Mouse (Mus musculus): ENCODE data around the gene 1500011B03Rik.
A peak's percentile ranks its signal among the peaks of the same experiment; 100 is the strongest.

Gene 1500011B03Rik

DNA sequence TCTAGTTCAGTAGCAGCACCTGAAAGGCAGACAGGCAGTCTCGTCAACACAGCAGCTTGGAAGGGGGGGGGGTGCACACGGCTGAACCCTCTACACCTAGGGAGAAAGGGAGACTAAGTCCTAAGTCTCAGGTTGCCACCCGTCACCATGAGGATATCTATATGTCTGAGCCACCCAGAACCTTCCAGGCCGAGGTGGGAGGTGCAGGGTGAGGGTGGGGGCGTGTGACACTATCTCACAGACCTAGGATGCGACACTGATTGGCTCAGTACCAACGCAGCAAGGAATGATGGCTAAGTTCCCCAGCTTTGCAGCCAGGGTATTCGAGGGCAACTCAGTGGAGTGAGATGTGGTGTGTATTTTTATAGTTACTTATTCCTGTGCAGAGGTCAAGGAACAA is 14.9 kb downstream of the 1500011B03Rik start:
- no peak for DNase-seq

DNA sequence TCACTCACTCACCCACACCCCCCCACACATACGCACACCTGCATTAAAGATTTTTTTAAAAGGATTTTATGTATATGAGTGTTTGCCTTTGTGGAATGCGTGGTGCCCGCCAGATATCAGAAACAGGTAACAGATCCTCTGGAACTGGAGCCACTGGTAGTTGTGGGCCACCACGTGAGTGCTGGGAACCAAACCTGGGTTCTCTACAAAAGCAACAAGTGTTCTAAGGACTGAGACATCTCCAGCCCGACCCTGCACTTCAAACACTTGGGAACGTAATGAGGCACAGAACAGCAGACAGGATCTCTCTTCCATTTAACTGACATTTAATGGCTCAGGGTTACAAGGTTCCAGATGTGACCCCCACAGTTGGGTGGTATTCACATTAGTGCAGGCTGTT is 15.4 kb downstream of the 1500011B03Rik start:
- no peak for DNase-seq

DNA sequence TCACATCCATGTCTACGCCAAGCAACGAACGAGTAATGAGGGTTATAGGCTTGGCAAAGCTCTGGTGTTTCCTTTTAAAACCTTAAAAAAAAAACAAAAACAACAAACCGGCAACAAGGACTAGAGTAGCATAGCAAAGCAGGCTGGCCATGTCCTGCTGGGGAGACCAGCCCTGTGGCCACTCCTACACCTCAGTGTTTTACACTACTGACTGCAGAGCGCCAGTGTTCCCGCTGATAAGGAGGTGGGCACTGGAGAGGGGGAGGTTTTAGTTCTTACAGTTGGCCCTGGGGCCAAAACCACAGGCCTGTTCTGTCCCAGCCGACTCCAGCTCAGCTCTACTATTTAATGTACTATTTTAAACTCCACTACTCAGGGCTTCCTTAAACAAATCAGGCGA is 15.8 kb downstream of the 1500011B03Rik start:
- DNase-seq, result no peak

DNA sequence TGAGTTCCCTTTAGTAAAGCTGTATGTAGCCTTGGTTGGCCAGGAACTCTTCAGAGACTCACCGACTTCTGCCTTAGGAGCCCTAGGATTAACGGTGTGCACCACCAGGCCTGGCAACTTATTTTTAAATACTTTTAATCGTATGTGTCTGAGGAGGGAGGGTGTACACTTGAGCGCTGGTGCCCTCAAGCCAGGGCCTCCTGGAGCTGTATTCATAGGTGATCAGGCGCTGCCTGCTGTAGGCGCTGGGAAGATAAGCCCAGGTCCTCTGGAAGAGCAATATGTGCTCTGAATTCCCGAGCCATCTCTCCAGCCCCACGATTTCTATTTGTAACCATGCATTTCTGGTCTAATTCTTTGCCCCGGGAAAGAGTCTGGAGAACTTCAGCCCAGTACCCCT is 16.2 kb downstream of the 1500011B03Rik start:
- DNase-seq, result no peak

DNA sequence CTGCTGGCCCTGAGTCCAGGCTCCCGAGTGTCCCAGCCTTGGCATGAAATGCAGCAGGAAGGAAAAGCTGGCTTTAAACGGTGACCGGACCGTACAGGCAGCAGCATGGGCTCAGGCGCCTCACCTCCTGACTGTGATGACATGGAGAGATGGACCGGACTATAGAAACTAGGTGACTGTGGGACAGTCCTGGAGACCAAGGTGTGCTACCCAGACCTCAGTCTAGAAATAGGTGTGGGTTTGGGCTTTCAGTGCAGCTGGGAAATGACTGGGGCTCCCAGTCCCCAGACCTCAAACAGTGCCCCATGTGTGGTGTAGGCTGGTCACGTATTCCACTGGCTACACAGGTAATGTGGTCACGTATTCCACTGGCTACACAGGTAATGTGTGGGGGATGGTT is 16.6 kb downstream of the 1500011B03Rik start:
- DNase-seq, result no peak

DNA sequence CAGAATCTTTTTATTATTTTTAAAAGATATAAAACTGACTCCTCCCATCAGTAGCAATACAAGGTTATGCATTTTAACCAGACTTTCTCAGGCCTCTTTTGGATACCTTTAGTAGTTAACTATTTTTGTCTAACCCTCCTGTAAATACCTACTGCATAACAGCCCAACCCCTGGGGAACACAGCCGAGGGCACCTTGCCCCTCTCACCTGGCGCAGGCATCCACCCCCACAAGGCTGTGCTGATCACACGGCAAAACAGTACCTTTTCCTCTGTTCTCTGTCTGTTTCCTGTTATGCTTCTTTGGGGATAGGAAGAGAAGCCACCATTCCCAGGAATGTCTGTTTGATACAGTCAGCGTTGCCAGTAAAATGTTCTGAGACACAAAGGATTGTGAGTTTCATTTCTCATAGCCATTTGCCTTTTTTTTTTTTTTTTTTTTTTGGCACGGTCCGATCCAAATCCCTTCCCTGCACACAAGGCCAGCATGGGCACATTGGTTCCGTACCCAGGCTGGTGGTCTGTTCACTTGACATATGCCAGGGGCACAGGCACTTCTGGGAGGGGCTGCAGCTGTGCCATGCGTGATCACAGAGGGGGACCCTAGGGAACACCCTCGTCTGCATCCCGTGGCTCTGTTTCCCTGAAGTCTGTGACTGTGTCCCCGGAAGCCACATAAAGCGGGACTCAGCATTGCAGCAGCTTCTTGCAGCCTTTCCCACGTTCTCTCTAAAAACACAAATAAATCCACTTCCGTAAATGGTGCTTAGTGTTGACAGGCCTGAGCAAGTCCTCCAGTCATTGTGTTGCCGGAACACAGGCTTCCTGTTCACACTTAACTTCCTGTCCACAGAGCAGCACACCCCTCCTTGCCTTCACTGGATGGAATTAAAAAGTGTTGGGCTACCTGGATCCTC is 17.6 kb downstream of the 1500011B03Rik start:
- DNase-seq, result no peak

DNA sequence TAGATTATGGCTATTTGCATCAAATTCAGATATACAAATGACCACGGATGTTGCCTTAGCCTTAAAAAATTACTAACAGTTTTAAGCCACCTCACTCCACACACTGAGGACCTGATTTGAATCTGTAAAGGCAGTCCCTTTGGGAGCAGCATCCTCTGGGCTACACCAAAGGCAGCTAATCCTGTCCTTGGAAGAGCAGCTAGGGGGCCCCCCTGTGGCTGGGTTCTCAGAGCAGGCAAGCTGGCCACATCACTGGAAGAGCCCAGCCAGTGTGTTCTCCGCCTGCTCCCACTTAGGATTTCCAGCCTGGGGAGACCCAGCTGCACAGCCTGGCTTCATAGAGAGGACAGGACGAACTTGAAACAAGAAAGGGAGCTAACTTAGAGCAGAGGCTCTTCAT is 18.3 kb downstream of the 1500011B03Rik start:
- no peak for DNase-seq

DNA sequence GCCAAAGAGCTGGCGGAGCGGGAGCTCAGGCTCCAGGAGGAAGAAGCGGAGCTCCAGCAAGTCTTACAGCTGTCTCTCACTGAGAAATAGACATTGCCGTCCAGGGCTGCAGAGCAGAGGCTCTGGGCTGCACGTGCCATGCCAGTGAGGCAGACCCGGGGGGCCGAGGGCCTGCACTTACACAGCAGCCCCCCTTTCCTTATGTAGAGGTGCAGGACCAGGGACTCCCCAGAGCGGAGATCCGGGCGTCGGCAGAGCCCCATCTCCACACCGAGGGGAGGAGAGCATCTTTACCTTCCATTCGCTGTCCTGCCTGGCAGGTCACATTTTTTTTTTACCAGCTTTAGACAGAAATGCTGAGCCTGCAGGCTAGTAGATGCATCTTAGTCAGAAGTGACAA is 18.9 kb downstream of the 1500011B03Rik start:
- DNase-seq, result no peak

DNA sequence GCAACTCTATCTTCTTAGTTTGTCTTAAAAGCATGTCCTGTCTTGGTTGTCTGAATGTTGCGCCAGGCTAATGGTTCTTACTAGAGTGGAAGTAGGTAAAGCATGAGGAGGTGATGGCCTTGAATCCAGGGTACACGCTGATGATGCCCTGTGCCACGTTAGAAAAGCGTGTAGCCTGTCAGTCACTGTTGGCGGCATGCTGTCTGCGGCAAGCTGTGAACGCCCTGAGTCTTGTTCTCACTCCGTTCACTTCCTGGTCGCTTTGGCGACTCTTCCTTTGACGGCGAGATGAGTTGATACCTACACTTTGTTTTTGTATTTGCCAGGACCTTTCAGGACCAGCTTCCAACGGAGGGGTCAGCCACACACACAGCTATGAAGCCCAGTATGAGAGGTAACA is 20.0 kb downstream of the 1500011B03Rik start:
- no peak for DNase-seq

DNA sequence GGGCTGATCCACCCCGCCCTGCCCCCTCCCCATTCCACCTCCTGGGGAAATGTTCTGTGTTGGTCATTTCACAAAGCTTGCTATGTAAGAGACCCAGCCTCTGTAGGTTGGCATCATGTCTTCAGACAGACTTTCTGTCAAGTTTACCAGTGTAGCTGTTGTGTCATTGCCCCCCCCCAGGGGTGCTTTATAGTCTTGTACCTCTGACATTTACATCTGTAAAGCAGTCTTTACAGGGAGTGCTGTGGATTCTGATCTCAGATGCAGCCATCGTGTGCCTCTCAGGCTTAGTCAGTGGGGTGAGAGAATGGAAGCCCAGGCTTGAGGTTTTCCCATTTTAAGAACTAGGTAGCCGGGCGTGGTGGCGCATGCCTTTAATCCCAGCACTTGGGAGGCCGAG is 21.4 kb downstream of the 1500011B03Rik start:
- DNase-seq, result no peak

DNA sequence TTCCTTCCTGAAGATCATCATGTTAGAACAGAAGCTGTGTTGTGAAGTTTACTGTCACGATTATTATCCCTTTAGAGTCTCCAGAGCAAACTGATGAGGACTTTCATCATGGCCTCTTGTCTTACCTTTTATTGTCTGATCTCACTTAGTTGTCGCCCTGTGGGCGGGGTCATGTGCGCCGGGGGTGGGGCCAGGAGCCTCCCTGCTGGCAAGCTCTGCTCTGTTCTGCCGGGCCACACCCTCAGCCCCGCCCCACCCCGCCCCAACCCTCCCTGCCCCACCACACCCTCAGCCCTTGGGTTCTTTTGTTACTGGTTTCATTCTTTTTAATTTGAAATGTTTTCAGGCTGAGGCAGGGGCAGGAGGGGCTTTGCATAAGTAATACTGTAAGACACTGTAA is 22.2 kb downstream of the 1500011B03Rik start:
- no peak for DNase-seq

DNA sequence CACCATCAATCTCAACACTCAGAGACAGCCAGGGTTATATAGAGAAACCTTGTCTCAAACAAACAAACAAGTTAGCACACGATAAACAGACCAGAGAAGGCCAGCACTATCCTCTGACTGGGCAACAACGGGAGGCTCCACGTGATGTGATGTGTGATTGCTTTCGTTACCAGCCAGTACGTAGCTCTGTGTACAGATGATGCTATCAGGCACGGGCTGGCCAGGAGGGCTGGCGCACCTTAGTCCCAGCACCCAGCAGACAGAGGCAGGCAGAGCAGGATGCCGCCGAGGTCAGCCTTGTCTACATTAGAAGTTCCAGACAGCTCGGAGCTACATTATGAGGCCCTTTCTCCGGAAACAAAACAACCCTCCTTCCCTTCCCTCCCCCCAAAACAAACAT is 23.4 kb downstream of the 1500011B03Rik start:
- DNase-seq, result no peak

DNA sequence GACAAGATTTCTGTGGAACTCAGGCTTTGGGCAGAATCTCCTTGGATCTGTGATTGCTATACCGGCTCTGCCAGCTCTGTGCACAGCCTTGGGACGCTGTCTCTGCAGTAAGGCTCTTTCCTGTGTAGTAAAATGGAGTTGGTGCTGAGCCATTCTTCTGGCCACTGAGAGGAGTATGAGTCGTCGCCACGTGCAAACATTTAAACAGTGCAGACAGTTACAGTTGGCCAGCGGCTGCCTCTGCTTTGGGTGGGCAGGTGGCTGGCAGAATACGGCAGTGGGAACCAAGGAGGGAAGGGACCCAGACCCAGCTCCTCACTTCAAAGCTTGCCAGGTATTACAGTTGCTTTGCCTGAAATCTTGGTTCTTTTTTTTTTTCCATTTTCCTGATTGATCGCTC is 26.0 kb downstream of the 1500011B03Rik start:
- DNase-seq, result no peak

DNA sequence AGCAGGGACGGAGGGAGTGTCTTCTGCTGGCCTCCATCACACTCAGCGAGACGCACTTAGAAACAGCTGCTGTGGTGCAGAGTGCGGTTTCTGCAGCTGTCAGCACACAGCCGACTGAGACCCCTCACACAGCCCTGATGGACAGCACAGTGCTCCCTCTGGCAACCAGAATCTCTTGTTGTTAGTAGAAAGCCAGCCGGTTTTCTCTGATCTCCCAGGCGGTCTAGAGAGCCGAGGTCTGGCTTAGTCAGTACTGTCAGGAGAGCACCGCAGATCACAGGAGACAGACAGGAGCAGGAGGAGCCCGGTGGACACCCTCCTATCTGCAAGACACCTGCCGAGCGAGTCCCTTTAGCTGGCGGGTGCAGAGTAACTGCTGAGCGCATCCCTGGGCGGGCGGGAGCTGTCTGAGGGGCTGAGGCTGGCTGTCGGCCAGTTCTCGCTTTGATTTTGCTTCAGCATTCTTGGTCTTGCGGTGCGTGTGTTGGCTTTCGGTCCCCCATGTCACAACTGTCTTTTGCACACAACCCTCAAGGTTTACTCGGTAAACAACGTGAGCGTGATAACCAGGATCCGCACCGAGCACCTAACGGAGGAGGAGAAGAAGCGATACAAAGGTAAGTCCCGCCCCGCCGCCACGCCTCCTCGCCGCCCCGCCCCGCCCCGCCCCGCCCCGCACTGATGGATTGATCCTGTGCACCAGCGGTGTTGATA is 26.8 kb downstream of the 1500011B03Rik start:
- no peak for DNase-seq

DNA sequence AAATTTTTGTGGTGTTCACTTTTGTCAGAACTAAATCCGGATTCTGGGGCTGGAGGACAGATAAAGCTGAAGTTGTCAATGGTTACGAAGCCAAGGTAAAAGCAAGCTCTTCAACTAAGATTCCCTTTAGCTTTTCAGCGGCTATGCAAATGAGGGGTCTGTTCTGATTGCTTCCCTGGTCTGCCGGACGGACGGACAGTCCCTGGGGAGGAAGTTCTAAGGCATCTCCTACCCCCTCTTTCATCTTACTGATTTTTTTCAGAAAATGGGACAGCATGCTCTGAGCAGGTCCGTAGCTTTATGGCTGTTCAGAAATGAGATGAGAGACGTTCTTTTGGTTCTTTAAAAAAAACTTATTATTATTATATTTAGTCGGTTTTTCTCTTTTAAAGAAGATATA is 27.6 kb downstream of the 1500011B03Rik start:
- DNase-seq, result no peak

DNA sequence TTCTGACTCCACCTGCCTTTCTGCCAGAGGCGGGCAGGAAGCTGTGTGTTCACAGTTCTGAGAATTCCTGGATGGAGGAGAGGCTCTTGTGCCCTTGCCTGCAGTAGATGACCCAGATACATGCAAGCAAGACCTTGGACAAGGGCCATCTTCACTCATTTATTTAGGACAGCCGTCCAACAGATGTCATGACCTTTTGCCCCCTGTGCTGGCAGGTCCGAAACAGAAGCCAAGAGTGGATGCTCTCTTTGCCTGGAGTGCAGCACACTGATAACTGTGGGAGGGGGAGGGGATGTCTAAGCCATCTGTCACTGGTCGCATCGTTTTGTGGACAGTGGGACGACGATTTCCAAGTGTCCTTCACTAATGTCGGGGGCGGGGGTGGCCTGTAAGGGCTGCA is 28.0 kb downstream of the 1500011B03Rik start:
- DNase-seq, result no peak

DNA sequence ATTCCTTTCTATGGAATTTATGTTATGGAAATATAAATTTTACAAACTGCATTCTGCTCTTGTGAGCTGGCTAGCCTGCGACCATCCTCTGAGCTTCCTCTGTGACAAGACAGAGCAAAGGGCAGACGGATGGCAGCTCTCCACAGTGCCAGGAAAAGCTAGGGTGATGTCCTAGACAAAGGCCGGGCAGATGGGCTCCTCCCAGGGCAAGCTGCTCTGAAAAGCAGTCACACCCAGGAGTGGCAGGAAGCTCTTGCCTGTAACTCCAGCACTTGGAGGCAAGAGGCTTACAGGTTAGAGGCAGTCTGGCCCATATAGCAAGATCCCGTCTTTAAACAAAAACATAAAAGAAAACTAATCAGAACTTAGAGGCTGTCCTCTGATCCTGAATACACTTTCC is 28.7 kb downstream of the 1500011B03Rik start:
- DNase-seq, result no peak

DNA sequence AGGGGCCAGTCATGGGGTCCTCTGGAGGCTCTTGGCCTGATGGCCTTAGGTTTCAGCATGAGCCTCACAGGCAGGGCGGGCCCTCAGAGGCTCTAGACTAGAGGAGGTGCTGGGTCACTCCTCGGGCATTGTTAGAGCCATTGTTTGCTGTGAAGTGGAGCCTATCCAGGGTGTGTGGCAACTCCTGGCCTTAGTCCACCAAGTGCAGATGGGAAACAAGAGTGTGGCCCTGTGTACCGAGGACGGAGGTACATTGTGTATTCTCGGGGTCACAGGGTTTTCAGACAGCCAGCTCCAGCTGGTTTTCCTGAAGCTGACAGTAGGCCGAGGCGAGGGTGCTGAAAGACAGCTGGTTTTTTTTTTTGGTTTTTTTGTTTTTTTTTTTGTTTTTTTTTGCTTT is 30.0 kb downstream of the 1500011B03Rik start:
- DNase-seq, result no peak

DNA sequence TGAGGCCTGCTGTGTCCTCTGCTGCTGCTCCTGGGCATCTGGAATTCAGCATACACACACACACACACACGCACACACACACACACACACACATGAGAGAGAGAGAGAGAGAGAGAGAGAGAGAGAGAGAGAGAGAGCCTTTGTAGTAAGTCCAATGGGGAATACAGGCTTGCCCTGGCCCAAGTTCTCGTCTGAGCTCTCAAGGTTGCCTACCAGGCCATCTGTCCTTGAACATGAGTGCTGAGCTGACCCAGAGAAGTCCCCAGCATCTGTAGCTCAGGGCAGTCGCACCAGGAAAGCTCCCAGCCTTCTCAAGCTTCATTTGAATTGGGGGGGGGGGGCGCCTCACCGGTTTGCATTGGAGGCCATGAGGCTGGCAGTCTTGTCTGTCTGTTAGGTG is 38.1 kb downstream of the 1500011B03Rik start:
- no peak for DNase-seq

DNA sequence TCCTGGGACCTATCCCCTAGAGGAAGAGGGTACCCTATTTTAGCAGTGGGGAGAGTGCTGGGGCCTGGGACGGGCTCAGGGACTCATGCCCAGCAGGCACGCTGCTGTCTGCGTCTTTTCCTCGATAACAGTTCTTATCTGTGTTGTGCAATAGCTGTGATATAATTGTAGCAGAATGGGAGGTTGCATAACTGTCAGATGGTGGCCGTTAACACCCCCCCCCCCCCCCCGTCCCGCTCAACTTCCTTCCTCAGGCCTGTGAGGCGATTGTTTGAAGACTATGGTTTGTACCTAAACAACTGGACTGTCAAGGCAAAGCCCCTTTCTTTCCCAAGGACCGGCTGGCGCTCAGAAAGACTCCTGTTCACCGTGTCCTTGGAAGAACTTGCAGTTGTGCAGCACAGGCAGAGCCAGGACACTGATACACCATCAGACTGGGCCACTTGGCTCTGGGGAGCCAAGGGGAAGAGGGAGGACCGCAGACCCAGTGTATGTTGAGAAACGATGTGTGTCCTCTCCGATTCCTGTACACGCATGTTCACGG is 38.6 kb downstream of the 1500011B03Rik start:
- DNase-seq, result no peak

DNA sequence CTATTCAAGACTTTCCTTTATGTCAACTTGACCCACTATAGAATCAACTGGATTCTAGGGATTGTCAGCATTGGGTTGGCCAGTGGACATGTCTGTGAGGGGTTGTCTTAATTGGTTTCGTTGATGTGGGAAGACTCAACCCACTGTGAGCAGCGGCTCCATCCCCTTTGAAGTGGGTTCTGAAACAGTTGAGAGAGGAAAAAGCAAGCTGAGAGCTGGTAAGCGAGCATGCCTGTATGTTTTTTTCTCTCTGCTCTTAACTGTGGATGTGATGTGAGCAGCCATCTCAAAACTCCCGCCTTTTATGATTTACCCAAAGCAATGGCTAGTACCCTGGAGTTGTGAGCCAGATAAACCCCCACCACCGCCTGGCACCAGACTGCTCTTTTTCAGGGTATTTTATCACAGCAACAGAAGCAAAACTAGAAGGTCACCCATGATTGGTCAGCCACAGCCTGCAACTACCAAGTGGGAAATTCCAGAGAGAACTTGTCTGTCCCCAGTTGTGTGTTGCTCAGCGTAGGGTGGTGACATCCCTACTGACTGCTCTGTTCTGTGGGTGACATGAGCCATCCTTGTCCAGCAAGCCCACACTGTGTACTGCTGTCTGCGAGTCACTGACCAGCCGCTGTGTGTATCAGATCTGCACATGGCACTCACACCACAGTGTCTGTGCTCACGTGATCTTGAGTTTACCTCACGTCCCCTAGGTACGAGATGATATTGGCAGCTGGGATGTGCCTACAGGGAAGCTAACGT is 39.7 kb downstream of the 1500011B03Rik start:
- peak in 1 of 2 experiments; percentile 61 for DNase-seq

DNA sequence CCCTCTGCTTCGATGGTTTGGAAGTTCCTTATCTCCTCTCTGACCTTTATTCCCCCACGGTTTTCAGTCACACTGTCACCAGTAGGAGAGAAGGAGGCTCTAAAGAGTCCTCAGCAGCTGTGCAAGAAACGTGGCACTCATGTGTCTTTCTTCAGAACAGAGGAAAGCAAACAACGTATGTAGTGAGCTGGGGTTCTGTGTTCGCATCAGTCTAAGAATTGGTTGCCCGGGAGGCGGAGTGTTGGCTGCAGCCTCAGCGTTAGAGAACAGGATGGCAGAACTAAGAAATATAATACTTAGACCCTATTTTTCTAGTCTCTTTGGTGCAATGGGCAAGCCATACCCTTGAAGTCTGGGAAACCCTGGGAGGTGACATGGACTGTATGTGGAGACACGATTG is 40.3 kb downstream of the 1500011B03Rik start:
- DNase-seq, result no peak

DNA sequence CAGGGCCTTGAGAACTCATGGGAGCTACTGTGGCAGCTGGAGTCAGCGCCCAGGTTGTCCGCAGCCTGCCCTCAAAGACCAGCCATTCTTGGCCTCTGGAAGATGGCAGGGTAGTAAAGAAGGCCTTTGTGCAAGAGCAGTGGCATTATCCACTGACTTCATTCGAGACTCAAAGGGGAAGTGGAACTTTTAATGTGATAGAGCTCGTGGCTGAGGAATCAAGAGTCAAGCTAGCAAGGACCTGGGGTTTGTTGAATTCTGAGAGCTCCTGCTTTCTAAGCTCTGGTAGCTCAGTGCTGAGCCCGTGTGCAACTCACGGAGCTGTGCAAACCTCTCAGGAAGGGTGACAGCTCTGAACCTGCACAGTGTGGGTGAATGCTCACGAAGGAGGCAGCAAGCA is 42.4 kb downstream of the 1500011B03Rik start:
- no peak for DNase-seq

Measured in thymus, adult 18-20 months (tissue).